Mouse (Mus musculus) midbrain, embryonic 14.5 days (tissue): ENCODE measurements around the gene Adamts6. TPM values are rescaled to one million over a fixed set of nuclear protein-coding genes. Genes with fewer than 3 reads are reported as not detected.

Source experiments
- ATAC-seq: fragments of 200-750 bp; cut with Nextera tagmentation; 2 replicates; pipeline ENCODE4 v1.8.0; 2017; ENCODE audit warnings: moderate number of reproducible peaks, moderate library complexity; ENCODE audit not compliant: low FRiP score, low TSS enrichment
- DNase-seq: peaks from one replicate; pipeline ENCODE4 v3.0.0-alpha.2; 2015
- H3K27ac ChIP-seq: fragments of 300-500 bp; sonication (generic); replicated peaks from 2 replicates; pipeline ENCODE4 v1.5.1; 2014; ENCODE audit warnings: mild to moderate bottlenecking, low read depth, low read length, moderate library complexity
- H3K27me3 ChIP-seq: fragments of 300-500 bp; sonication (generic); 2 replicates; pipeline ENCODE4 v1.6.1; 2014; ENCODE audit warnings: low read length, control low read depth, mixed read lengths; ENCODE audit not compliant: control insufficient read depth, insufficient read depth
- H3K36me3 ChIP-seq: fragments of 300-500 bp; sonication (generic); 2 replicates; pipeline ENCODE4 v1.6.1; 2014; ENCODE audit warnings: low read length, control low read depth; ENCODE audit not compliant: control insufficient read depth, insufficient read depth
- H3K4me1 ChIP-seq: fragments of 300-500 bp; sonication (generic); 2 replicates; pipeline ENCODE4 v1.6.1; 2014; ENCODE audit warnings: mild to moderate bottlenecking, antibody characterized with exemption, low read length, control low read depth; ENCODE audit not compliant: control insufficient read depth, insufficient read depth
- H3K4me2 ChIP-seq: fragments of 300-500 bp; sonication (generic); 2 replicates; pipeline ENCODE4 v1.6.1; 2014; ENCODE audit warnings: mild to moderate bottlenecking, low read length, moderate library complexity
- H3K4me3 ChIP-seq: fragments of 300-500 bp; sonication (generic); replicated peaks from 2 replicates; pipeline ENCODE4 v1.5.1; 2014; ENCODE audit warnings: low read depth, low read length
- H3K9ac ChIP-seq: fragments of 300-500 bp; sonication (generic); replicated peaks from 2 replicates; pipeline ENCODE4 v1.6.1; 2014; ENCODE audit warnings: mild to moderate bottlenecking, low read length, moderate library complexity
- H3K9me3 ChIP-seq: fragments of 300-500 bp; sonication (generic); 2 replicates; pipeline ENCODE4 v1.6.1; 2016; ENCODE audit warnings: low read length, control low read depth, mixed read lengths; ENCODE audit not compliant: control insufficient read depth
- WGBS: fragments of 180-500 bp; shearing (Covaris S2); extraction: QIAGEN DNeasy Blood & Tissue Kit; methylation state at CpG from one replicate; pipeline ENCODE4 v1.1.7; 2014; 5-methylcytosine and 5-hydroxymethylcytosine counted together
- polyA plus RNA-seq: library from polyadenylated mRNA; unstranded; fragments of >200 nt; fragmentation: Nextera tagmentation; extraction: Ambion mirVana; gene quantifications from 2 replicates; pipeline ENCODE4 v1.2.1, GENCODE M21; 2014

The Adamts6 gene
- polyA plus RNA-seq, 1 experiment from 2014 or later: 2.2 TPM

GRCm38 (mm10) chr13:104483111-104483722, 195.6 kb downstream of the Adamts6 start:
- 93% methylated on average over 12 of the region's 12 CpGs for WGBS
- Histone ChIP-seq H3K27me3 (no peaks in the 10 kb centered on the region), H3K4me1 (no peaks in the 10 kb centered on the region), H3K36me3 (no peaks in the 10 kb centered on the region), H3K9ac (no peak overlapping the region), H3K9me3 (no peaks in the 10 kb centered on the region), H3K4me2 (no peak overlapping the region), H3K27ac (no peak overlapping the region), H3K4me3 (no peak overlapping the region)
- ATAC-seq (no peak), DNase-seq (no peak)

- no peak overlapping the region for H3K27ac ChIP-seq
- ATAC-seq: no peak
- DNase-seq: no peak
- WGBS: 71% methylated on average over 4 of the region's 4 CpGs
- no peak overlapping the region for H3K4me2 ChIP-seq
- no peaks in the 10 kb centered on the region for H3K27me3 ChIP-seq
- H3K36me3 ChIP-seq: no peaks in the 10 kb centered on the region
- no peaks in the 10 kb centered on the region for H3K9me3 ChIP-seq
- H3K4me1 ChIP-seq: no peaks in the 10 kb centered on the region
- H3K9ac ChIP-seq: no peak overlapping the region
- H3K4me3 ChIP-seq: no peak overlapping the region
These were observed 203.6 kb downstream of the Adamts6 start for GRCm38 (mm10) chr13:104491046-104491811.

- no peak for ATAC-seq
- no peaks in the 10 kb centered on the region for H3K9me3 ChIP-seq
- no peak overlapping the region for H3K4me3 ChIP-seq
- H3K4me1 ChIP-seq: no peaks in the 10 kb centered on the region
- H3K36me3 ChIP-seq: no peaks in the 10 kb centered on the region
- H3K27me3 ChIP-seq: no peaks in the 10 kb centered on the region
- no peak overlapping the region for H3K27ac ChIP-seq
- 85% methylated on average over 8 of the region's 8 CpGs for WGBS
- no peak for DNase-seq
- no peak overlapping the region for H3K9ac ChIP-seq
- no peak overlapping the region for H3K4me2 ChIP-seq
These were observed 205.9 kb downstream of the Adamts6 start for GRCm38 (mm10) chr13:104493466-104493993.

GRCm38 (mm10) chr13:104494200-104494873, 206.7 kb downstream of the Adamts6 start:
- 76% methylated on average over 8 of the region's 8 CpGs for WGBS
- Histone ChIP-seq H3K4me1 (no peaks in the 10 kb centered on the region), H3K9me3 (no peaks in the 10 kb centered on the region), H3K27ac (no peak overlapping the region), H3K27me3 (no peaks in the 10 kb centered on the region), H3K4me2 (no peak overlapping the region), H3K4me3 (no peak overlapping the region), H3K36me3 (no peaks in the 10 kb centered on the region), H3K9ac (no peak overlapping the region)
- no peak for ATAC-seq
- DNase-seq: no peak

GRCm38 (mm10) chr13:104497592-104497991, 210.0 kb downstream of the Adamts6 start:
- Histone ChIP-seq H3K27me3 (no peaks in the 10 kb centered on the region), H3K4me2 (no peak overlapping the region), H3K9me3 (no peaks in the 10 kb centered on the region), H3K36me3 (no peaks in the 10 kb centered on the region), H3K9ac (no peak overlapping the region), H3K4me1 (no peaks in the 10 kb centered on the region), H3K4me3 (no peak overlapping the region), H3K27ac (no peak overlapping the region)
- ATAC-seq (no peak), DNase-seq (no peak)
- WGBS: 44% methylated on average over 3 of the region's 3 CpGs

- H3K4me3 ChIP-seq: no peak overlapping the region
- H3K36me3 ChIP-seq: no peaks in the 10 kb centered on the region
- H3K27me3 ChIP-seq: no peaks in the 10 kb centered on the region
- H3K4me2 ChIP-seq: no peak overlapping the region
- no peaks in the 10 kb centered on the region for H3K4me1 ChIP-seq
- no peak for ATAC-seq
- H3K9ac ChIP-seq: no peak overlapping the region
- 97% methylated on average over 6 of the region's 6 CpGs for WGBS
- DNase-seq: no peak
- H3K9me3 ChIP-seq: no peaks in the 10 kb centered on the region
- no peak overlapping the region for H3K27ac ChIP-seq
These were observed 211.0 kb downstream of the Adamts6 start for GRCm38 (mm10) chr13:104498669-104499068.

- no peak overlapping the region for H3K9ac ChIP-seq
- 88% methylated on average over 9 of the region's 9 CpGs for WGBS
- H3K36me3 ChIP-seq: no peaks in the 10 kb centered on the region
These were observed 211.7 kb downstream of the Adamts6 start for GRCm38 (mm10) chr13:104499116-104500040.

GRCm38 (mm10) chr13:104502406-104502805, 214.8 kb downstream of the Adamts6 start:
- DNase-seq: no peak
- no peak for ATAC-seq
- Histone ChIP-seq H3K9me3 (no peaks in the 10 kb centered on the region), H3K4me1 (no peaks in the 10 kb centered on the region), H3K36me3 (no peaks in the 10 kb centered on the region), H3K27me3 (no peaks in the 10 kb centered on the region), H3K4me3 (no peak overlapping the region), H3K27ac (no peak overlapping the region), H3K9ac (no peak overlapping the region), H3K4me2 (no peak overlapping the region)
- 93% methylated on average over 7 of the region's 7 CpGs for WGBS

More at GRCm38 (mm10) chr13:104499116-104500040, 211.7 kb downstream of the Adamts6 start:
- DNase-seq: no peak
- no peak overlapping the region for H3K4me3 ChIP-seq
- H3K4me1 ChIP-seq: no peaks in the 10 kb centered on the region
- no peak overlapping the region for H3K27ac ChIP-seq
- no peak overlapping the region for H3K4me2 ChIP-seq
- ATAC-seq: no peak
- no peaks in the 10 kb centered on the region for H3K27me3 ChIP-seq
- no peaks in the 10 kb centered on the region for H3K9me3 ChIP-seq
